Mouse (Mus musculus): ENCODE data around the gene Fam3c.

DNA sequence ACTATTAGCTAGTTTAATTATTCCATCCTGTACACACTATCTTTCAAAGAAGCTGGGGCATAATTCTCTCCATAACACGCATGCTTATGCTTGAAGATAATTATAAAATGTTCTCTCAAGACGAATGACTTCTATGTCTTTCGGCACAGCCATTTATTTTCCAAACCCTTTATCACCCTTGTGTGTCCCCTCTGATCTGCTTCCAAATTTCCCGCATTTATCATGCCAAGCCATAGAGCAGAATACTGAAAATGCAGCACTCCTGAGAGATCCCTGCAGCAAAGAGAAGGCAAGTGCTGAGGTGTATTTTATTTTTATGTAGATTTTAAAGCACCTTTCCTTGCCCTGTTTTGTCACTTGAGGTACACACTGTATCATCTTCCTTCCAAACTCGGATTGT lies 47.7 kb upstream of the Fam3c start:
- TF ChIP-seq CTCF (IDR thresholded peaks at IDR 0.05; ENCODE audit: low read depth, low read length) (no peak), POLR2A (IDR thresholded peaks at IDR 0.05; ENCODE audit: insufficient read depth, low read length) (no peak)
